Mouse (Mus musculus): ENCODE data around the gene Prpf38a. TPM values are rescaled to one million over a fixed set of nuclear protein-coding genes. Genes with fewer than 3 reads are reported as not detected.

Gene Prpf38a
- polyA plus RNA-seq, 1 experiment from 2014 or later = 66.6 TPM

DNA sequence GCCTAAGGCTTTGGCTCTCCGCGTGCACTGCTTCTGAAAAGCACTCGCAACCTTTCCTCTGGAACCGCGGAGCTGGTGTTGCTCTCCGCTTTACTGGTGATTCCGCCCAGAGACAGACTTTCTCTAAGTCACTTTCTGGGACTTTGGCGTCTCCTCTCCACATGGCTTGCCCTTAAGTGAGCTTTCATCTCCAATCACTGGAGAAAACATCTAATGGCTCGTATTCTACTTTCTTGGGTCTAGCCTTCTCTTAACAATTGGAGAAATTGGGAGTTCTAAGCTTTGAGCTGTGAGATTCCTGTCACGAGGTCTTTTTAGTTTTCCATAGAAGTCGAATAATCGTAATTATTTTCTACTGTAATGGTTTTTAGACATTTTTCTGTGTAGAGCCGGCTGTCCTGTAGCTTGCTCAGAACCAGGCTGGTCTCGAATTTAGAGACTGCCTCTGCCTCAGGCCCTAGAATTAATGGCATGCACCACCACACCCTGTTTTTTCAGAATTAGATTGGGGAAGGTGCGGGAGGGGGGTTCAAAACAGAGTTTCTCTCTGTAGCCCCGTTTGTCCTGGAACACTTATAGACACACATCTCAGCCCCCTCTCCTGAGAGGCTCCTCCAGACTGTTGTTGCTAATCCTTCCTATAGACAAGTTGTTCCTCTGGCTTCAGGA is 741 bp upstream of the Prpf38a start:
- 1% methylated on average over 16 of the region's 16 CpGs for WGBS
- H3K4me1 ChIP-seq (replicated peaks; ENCODE audit: insufficient read depth, low read length) = peaks cover 4% of the 10 kb centered on the region; the same call in 1 of the 2 replicates

DNA sequence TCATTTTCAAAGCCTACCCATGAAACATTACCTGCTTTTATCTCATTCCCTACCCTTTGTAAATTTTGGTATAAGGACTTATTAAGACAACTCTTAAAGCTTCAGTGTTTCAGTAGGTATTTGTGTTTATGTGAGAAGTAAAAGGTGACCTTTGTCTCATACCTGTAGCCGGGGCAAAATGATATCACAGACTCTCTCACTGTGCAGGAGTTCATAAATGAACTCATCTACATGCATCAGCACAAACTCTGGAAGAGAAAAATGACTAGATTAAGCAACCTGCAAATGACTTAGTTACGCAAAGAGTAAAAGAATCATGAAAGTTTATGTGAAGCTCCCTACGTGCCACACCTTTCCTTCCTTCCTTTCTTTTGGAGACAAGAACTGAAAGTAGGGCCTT is 6.5 kb downstream of the Prpf38a start:
- Histone ChIP-seq H3K27ac (no peak overlapping the region), H3K4me3 (replicated peaks; ENCODE audit: low read depth, low read length) (no peak overlapping the region), H3K27me3 (ENCODE audit: insufficient read depth, low read length) (no peaks in the 10 kb centered on the region), H3K36me3 (ENCODE audit: insufficient read depth, low read length) (peaks cover 42% of the 10 kb centered on the region), H3K4me2 (ENCODE audit: low read length) (no peak overlapping the region), H3K9ac (ENCODE audit: low read depth, low read length) (no peak overlapping the region), H3K9me3 (replicated peaks; ENCODE audit: low read length) (no peaks in the 10 kb centered on the region), H3K4me1 (replicated peaks; ENCODE audit: insufficient read depth, low read length) (no peaks in the 10 kb centered on the region)
- DNase-seq (ENCODE audit: low spot score) (no peak), ATAC-seq (replicated peaks; ENCODE audit: low FRiP score, low read depth) (no peak)
- no peak for TF ChIP-seq CTCF (IDR thresholded peaks at IDR 0.05; ENCODE audit: low read depth)
- 98% methylated on average over 3 of the region's 3 CpGs for WGBS

More for the DNA sequence above, 741 bp upstream of the Prpf38a start:
- Histone ChIP-seq H3K4me2 (ENCODE audit: low read length) (peak overlapping the region; percentile 85), H3K9me3 (replicated peaks; ENCODE audit: low read length) (no peaks in the 10 kb centered on the region), H3K9ac (ENCODE audit: low read depth, low read length) (peak overlapping the region; percentile 53), H3K27me3 (ENCODE audit: insufficient read depth, low read length) (no peaks in the 10 kb centered on the region), H3K4me3 (replicated peaks; ENCODE audit: low read depth, low read length) (peak overlapping the region; percentile 87), H3K36me3 (ENCODE audit: insufficient read depth, low read length) (no peaks in the 10 kb centered on the region), H3K27ac (peak overlapping the region; percentile 84)
- ATAC-seq (replicated peaks; ENCODE audit: low FRiP score, low read depth) (no peak), DNase-seq (ENCODE audit: low spot score) (no peak)
- TF ChIP-seq CTCF (IDR thresholded peaks at IDR 0.05; ENCODE audit: low read depth) = no peak

DNA sequence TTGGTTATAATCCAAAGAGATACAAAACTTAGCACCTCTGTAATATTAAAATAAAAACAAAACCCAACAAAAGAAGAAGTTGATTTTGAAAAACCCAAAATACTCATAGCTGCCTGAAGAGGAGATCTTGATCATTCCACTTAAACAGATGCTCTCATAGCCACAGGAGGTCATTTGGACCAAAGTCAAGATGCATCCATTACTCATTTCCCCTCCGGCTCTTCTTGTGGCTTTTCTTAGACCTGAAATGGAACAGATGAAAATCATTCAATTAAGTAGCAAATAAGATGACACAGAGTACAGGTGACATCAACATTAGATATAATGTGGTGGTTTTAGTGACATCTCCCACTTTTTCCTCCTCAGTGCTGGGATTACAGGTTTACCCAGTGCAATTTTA is 14.1 kb downstream of the Prpf38a start:
- Histone ChIP-seq H3K4me2 (ENCODE audit: low read length) (no peak overlapping the region), H3K9ac (ENCODE audit: low read depth, low read length) (no peak overlapping the region), H3K9me3 (replicated peaks; ENCODE audit: low read length) (no peaks in the 10 kb centered on the region), H3K27me3 (ENCODE audit: insufficient read depth, low read length) (no peaks in the 10 kb centered on the region), H3K4me1 (replicated peaks; ENCODE audit: insufficient read depth, low read length) (no peaks in the 10 kb centered on the region), H3K36me3 (ENCODE audit: insufficient read depth, low read length) (peaks cover 73% of the 10 kb centered on the region), H3K27ac (no peak overlapping the region), H3K4me3 (replicated peaks; ENCODE audit: low read depth, low read length) (no peak overlapping the region)
- ATAC-seq (replicated peaks; ENCODE audit: low FRiP score, low read depth) (no peak), DNase-seq (ENCODE audit: low spot score) (no peak)
- no peak for TF ChIP-seq CTCF (IDR thresholded peaks at IDR 0.05; ENCODE audit: low read depth)
- WGBS = 74% methylated on average over 1 of the region's 1 CpGs

DNA sequence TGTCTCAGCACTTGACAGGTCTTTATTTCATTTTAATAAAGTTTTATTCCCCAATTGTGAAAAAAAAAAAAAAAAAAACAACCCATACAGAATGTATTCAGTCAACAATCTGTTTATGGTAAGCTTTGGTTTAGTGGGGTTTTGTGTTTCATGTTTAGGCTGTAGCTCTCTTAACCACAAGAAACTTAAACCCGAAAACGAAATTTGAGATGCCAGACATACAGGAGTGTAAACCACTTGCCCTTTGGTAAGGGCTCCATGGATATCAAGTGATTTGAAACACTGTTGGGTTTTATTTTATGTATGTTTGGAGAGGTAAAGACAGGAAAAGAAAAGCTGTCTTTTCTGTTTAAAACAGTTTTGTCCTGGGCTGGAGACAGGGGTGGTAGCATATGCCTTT is 39.4 kb downstream of the Prpf38a start:
- no peak for DNase-seq (ENCODE audit: low spot score)
- WGBS = 59% methylated on average over 2 of the region's 2 CpGs

More for the DNA sequence above, 39.4 kb downstream of the Prpf38a start:
- Histone ChIP-seq H3K27me3 (ENCODE audit: insufficient read depth, low read length) (no peaks in the 10 kb centered on the region), H3K4me2 (ENCODE audit: low read length) (no peak overlapping the region), H3K9ac (ENCODE audit: low read depth, low read length) (no peak overlapping the region), H3K27ac (no peak overlapping the region), H3K4me1 (replicated peaks; ENCODE audit: insufficient read depth, low read length) (no peaks in the 10 kb centered on the region), H3K4me3 (replicated peaks; ENCODE audit: low read depth, low read length) (no peak overlapping the region), H3K9me3 (replicated peaks; ENCODE audit: low read length) (no peaks in the 10 kb centered on the region), H3K36me3 (ENCODE audit: insufficient read depth, low read length) (peaks cover 11% of the 10 kb centered on the region; the same call in 1 of the 2 replicates)
- no peak for TF ChIP-seq CTCF (IDR thresholded peaks at IDR 0.05; ENCODE audit: low read depth)
- no peak for ATAC-seq (replicated peaks; ENCODE audit: low FRiP score, low read depth)

Other genes starting within 250 kb of the Prpf38a start
- 0.66 and 0.70 TPM in 2 replicates for gene Shisal2a, start 196.0 kb downstream of the Prpf38a start, polyA plus RNA-seq (2015; fragmentation: Nextera tagmentation; extraction: Ambion mirVana)
- 60.4 and 61.1 TPM in 2 replicates for gene Gpx7, start 172.4 kb downstream of the Prpf38a start, polyA plus RNA-seq (2015; fragmentation: Nextera tagmentation; extraction: Ambion mirVana)
- 56.6 and 56.9 TPM in 2 replicates for gene Tut4, start 119.9 kb downstream of the Prpf38a start, polyA plus RNA-seq (2015; fragmentation: Nextera tagmentation; extraction: Ambion mirVana)
- gene Orc1, start 87 bp upstream of the Prpf38a start, polyA plus RNA-seq (2015; fragmentation: Nextera tagmentation; extraction: Ambion mirVana) = 4.6 and 4.9 TPM in 2 replicates
- 28.7 and 29.8 TPM in 2 replicates for gene Cc2d1b, start 40.6 kb upstream of the Prpf38a start, polyA plus RNA-seq (2015; fragmentation: Nextera tagmentation; extraction: Ambion mirVana)
- 1.1 and 1.6 TPM in 2 replicates for gene 3110021N24Rik, start 140.3 kb upstream of the Prpf38a start, polyA plus RNA-seq (2015; fragmentation: Nextera tagmentation; extraction: Ambion mirVana)
- gene Zfyve9, start 201.5 kb upstream of the Prpf38a start, polyA plus RNA-seq (2015; fragmentation: Nextera tagmentation; extraction: Ambion mirVana) = 3.8 and 4.2 TPM in 2 replicates

All from kidney, postnatal 0 days (tissue).